Mouse (Mus musculus) forebrain, embryonic 16.5 days (tissue): ENCODE measurements at regions not wholly inside any gene's neighbourhood (a gene's known extent, or its start where the extent isn't known, plus 50 kb on each side); places are given as distances from the start of the nearest gene placed in this dataset.

Experiments
- ATAC-seq: fragments of 200-750 bp; cut with Nextera tagmentation; 2 replicates; pipeline ENCODE4 v1.8.0; 2017; ENCODE audit warnings: mild to moderate bottlenecking, moderate library complexity
- H3K27ac ChIP-seq: fragments of 300-500 bp; sonication (generic); 2 replicates; pipeline ENCODE4 v1.5.1; 2014; ENCODE audit warnings: low read length, control low read depth
- H3K27me3 ChIP-seq: fragments of 300-500 bp; sonication (generic); replicated peaks from 2 replicates; pipeline ENCODE4 v1.6.1; 2014; ENCODE audit warnings: low read length; ENCODE audit not compliant: control insufficient read depth, insufficient read depth
- H3K36me3 ChIP-seq: fragments of 300-500 bp; sonication (generic); 2 replicates; pipeline ENCODE4 v1.6.1; 2014; ENCODE audit not compliant: control insufficient read depth, insufficient read depth
- H3K4me1 ChIP-seq: fragments of 300-500 bp; sonication (generic); replicated peaks from 2 replicates; pipeline ENCODE4 v1.6.1; 2014; ENCODE audit warnings: low read length; ENCODE audit not compliant: control insufficient read depth, insufficient read depth
- H3K4me2 ChIP-seq: fragments of 300-500 bp; sonication (generic); 2 replicates; pipeline ENCODE4 v1.6.1; 2014; ENCODE audit warnings: mild to moderate bottlenecking, low read length, control low read depth
- H3K4me3 ChIP-seq: fragments of 300-500 bp; sonication (generic); replicated peaks from 2 replicates; pipeline ENCODE4 v1.5.1; 2014; ENCODE audit warnings: mild to moderate bottlenecking, low read length, control low read depth
- H3K9ac ChIP-seq: fragments of 300-500 bp; sonication (generic); replicated peaks from 2 replicates; pipeline ENCODE4 v1.6.1; 2014; ENCODE audit warnings: low read depth, low read length, control low read depth
- H3K9me3 ChIP-seq: fragments of 300-500 bp; sonication (generic); 2 replicates; pipeline ENCODE4 v1.6.1; 2016; ENCODE audit warnings: low read length; ENCODE audit not compliant: control insufficient read depth
- WGBS: fragments of 180-500 bp; shearing (Covaris S2); extraction: QIAGEN DNeasy Blood & Tissue Kit; methylation state at CpG from one replicate; pipeline ENCODE4 v1.1.7; 2014; 5-methylcytosine and 5-hydroxymethylcytosine counted together

- no peak overlapping the region for H3K9ac ChIP-seq
- no peak overlapping the region for H3K4me3 ChIP-seq
- no peak overlapping the region for H3K27ac ChIP-seq
- no peaks in the 10 kb centered on the region for H3K27me3 ChIP-seq
- H3K4me1 ChIP-seq = no peaks in the 10 kb centered on the region
- ATAC-seq = no peak
- H3K4me2 ChIP-seq = no peak overlapping the region
- H3K36me3 ChIP-seq = no peaks in the 10 kb centered on the region
- 78% methylated on average over 3 of the region's 3 CpGs for WGBS
- H3K9me3 ChIP-seq = no peaks in the 10 kb centered on the region
Measured at GRCm38 (mm10) chr9:33240914-33241635, 605.1 kb downstream of the Ets1 start.

- 25% methylated on average over 2 of the region's 2 CpGs for WGBS
- Histone ChIP-seq H3K9me3 (peaks cover 3% of the 10 kb centered on the region; the same call in 1 of the 2 replicates), H3K27ac (no peak overlapping the region), H3K9ac (no peak overlapping the region), H3K4me1 (no peaks in the 10 kb centered on the region), H3K27me3 (no peaks in the 10 kb centered on the region), H3K4me3 (no peak overlapping the region), H3K4me2 (no peak overlapping the region), H3K36me3 (no peaks in the 10 kb centered on the region)
- ATAC-seq = no peak
Measured at GRCm38 (mm10) chr9:33246932-33247331, 610.9 kb downstream of the Ets1 start.

GRCm38 (mm10) chr9:33258241-33258640 lies 622.2 kb downstream of the Ets1 start:
- Histone ChIP-seq H3K4me1 (no peaks in the 10 kb centered on the region), H3K4me3 (no peak overlapping the region), H3K9me3 (no peaks in the 10 kb centered on the region), H3K36me3 (no peaks in the 10 kb centered on the region), H3K9ac (no peak overlapping the region), H3K4me2 (no peak overlapping the region), H3K27ac (no peak overlapping the region), H3K27me3 (no peaks in the 10 kb centered on the region)
- no peak for ATAC-seq
- WGBS = 16% methylated on average over 6 of the region's 6 CpGs

GRCm38 (mm10) chr9:33260171-33260570 lies 624.1 kb downstream of the Ets1 start:
- WGBS = 23% methylated on average over 4 of the region's 4 CpGs
- no peak overlapping the region for H3K9ac ChIP-seq
- peak; percentile 85 for ATAC-seq

GRCm38 (mm10) chr9:33289381-33289780 lies 653.4 kb downstream of the Ets1 start:
- Histone ChIP-seq H3K4me2 (no peak overlapping the region), H3K36me3 (no peaks in the 10 kb centered on the region), H3K27me3 (no peaks in the 10 kb centered on the region), H3K27ac (no peak overlapping the region), H3K9ac (no peak overlapping the region), H3K4me1 (no peaks in the 10 kb centered on the region), H3K9me3 (no peaks in the 10 kb centered on the region), H3K4me3 (no peak overlapping the region)
- no peak for ATAC-seq
- WGBS = 73% methylated on average over 5 of the region's 5 CpGs

More at GRCm38 (mm10) chr9:33260171-33260570, 624.1 kb downstream of the Ets1 start:
- Histone ChIP-seq H3K36me3 (no peaks in the 10 kb centered on the region), H3K27ac (no peak overlapping the region), H3K9me3 (no peaks in the 10 kb centered on the region), H3K4me2 (no peak overlapping the region), H3K27me3 (no peaks in the 10 kb centered on the region), H3K4me1 (no peaks in the 10 kb centered on the region), H3K4me3 (no peak overlapping the region)

- H3K9ac ChIP-seq = no peak overlapping the region
- no peaks in the 10 kb centered on the region for H3K36me3 ChIP-seq
- H3K4me3 ChIP-seq = no peak overlapping the region
- no peak overlapping the region for H3K4me2 ChIP-seq
- ATAC-seq = no peak
- no peaks in the 10 kb centered on the region for H3K4me1 ChIP-seq
- H3K27ac ChIP-seq = no peak overlapping the region
- no peaks in the 10 kb centered on the region for H3K9me3 ChIP-seq
- H3K27me3 ChIP-seq = no peaks in the 10 kb centered on the region
Measured at GRCm38 (mm10) chr9:33292116-33292515, 656.1 kb downstream of the Ets1 start.

GRCm38 (mm10) chr9:33295925-33296324 lies 659.9 kb downstream of the Ets1 start:
- no peak overlapping the region for H3K27ac ChIP-seq
- H3K27me3 ChIP-seq = no peaks in the 10 kb centered on the region
- ATAC-seq = no peak
- no peaks in the 10 kb centered on the region for H3K36me3 ChIP-seq
- H3K9ac ChIP-seq = no peak overlapping the region
- no peaks in the 10 kb centered on the region for H3K9me3 ChIP-seq
- 31% methylated on average over 2 of the region's 2 CpGs for WGBS
- H3K4me2 ChIP-seq = no peak overlapping the region
- no peak overlapping the region for H3K4me3 ChIP-seq
- H3K4me1 ChIP-seq = no peaks in the 10 kb centered on the region

- H3K27me3 ChIP-seq = no peaks in the 10 kb centered on the region
- H3K9ac ChIP-seq = no peak overlapping the region
- 86% methylated on average over 1 of the region's 1 CpGs for WGBS
- H3K27ac ChIP-seq = no peak overlapping the region
- no peaks in the 10 kb centered on the region for H3K36me3 ChIP-seq
- H3K4me2 ChIP-seq = no peak overlapping the region
- ATAC-seq = no peak
- H3K9me3 ChIP-seq = no peaks in the 10 kb centered on the region
- H3K4me1 ChIP-seq = no peaks in the 10 kb centered on the region
- H3K4me3 ChIP-seq = no peak overlapping the region
Measured at GRCm38 (mm10) chr9:33319525-33320025, 683.6 kb downstream of the Ets1 start.

GRCm38 (mm10) chr9:33327722-33328121 lies 691.7 kb downstream of the Ets1 start:
- no peaks in the 10 kb centered on the region for H3K36me3 ChIP-seq
- H3K4me3 ChIP-seq = no peak overlapping the region
- H3K27ac ChIP-seq = no peak overlapping the region
- no peaks in the 10 kb centered on the region for H3K4me1 ChIP-seq
- H3K27me3 ChIP-seq = no peaks in the 10 kb centered on the region
- H3K9ac ChIP-seq = no peak overlapping the region
- no peak overlapping the region for H3K4me2 ChIP-seq
- 62% methylated on average over 2 of the region's 2 CpGs for WGBS
- no peaks in the 10 kb centered on the region for H3K9me3 ChIP-seq
- ATAC-seq = no peak

GRCm38 (mm10) chr9:33350258-33350657 lies 714.2 kb downstream of the Ets1 start:
- no peak for ATAC-seq
- Histone ChIP-seq H3K27ac (no peak overlapping the region), H3K36me3 (no peaks in the 10 kb centered on the region), H3K9me3 (no peaks in the 10 kb centered on the region), H3K4me2 (no peak overlapping the region), H3K4me1 (no peaks in the 10 kb centered on the region), H3K9ac (no peak overlapping the region), H3K4me3 (no peak overlapping the region), H3K27me3 (no peaks in the 10 kb centered on the region)
